Mouse (Mus musculus) embryonic stem cell, embryonic (primary cell): Measurements from ENCODE around the gene Lmod2.

Experiments
- CTCF ChIA-PET, 4 experiments: fragments of 300-600 bp in 2 of 4; fragments of 350-600 bp in 2 of 4; sonication (Branson Sonifier 250); formaldehyde crosslinking; loops; one replicate each; lab custom pipeline; 2022; ENCODE audit warnings: inconsistent platforms in 2 of 4; lab: Charles Lee
- POLR2A ChIA-PET, 4 experiments: fragments of 300-600 bp in 2 of 4; fragments of 350-600 bp in 2 of 4; sonication (Branson Sonifier 250); formaldehyde crosslinking; loops; one replicate each; lab custom pipeline; 2022; ENCODE audit warnings: antibody characterized with exemption in 4 of 4, inconsistent platforms in 1 of 4; lab: Charles Lee

The Lmod2 gene

GRCm38 (mm10) chr6:24599639-24600038 is 2.1 kb downstream of the Lmod2 start:
- CTCF ChIA-PET = no interaction called here
- POLR2A ChIA-PET = no interaction called here

GRCm38 (mm10) chr6:24600134-24600533 is 2.6 kb downstream of the Lmod2 start:
- ChIA-PET CTCF (no interaction called here), POLR2A (no interaction called here)

- POLR2A ChIA-PET = no interaction called here
These were observed 3.2 kb downstream of the Lmod2 start for GRCm38 (mm10) chr6:24600726-24601125.

GRCm38 (mm10) chr6:24601668-24602067 is 4.1 kb downstream of the Lmod2 start:
- ChIA-PET CTCF (interaction anchor here in 1 of 4 experiments (0.9 kb wide), 1 partner anchor 26 kb away, joined by 3 read pairs; no protein-coding TSS in a partner anchor), POLR2A (interaction anchor here in 1 of 4 experiments (0.6 to 1.5 kb wide), 3 partner anchors 10 to 56 kb away, joined by 3 to 5 read pairs (median 3); no protein-coding TSS in a partner anchor)

More at GRCm38 (mm10) chr6:24600726-24601125, 3.2 kb downstream of the Lmod2 start:
- CTCF ChIA-PET = no interaction called here

- CTCF ChIA-PET = interaction anchor here in 1 of 4 experiments (0.9 kb wide), 1 partner anchor 25 kb away, joined by 3 read pairs; no protein-coding TSS in a partner anchor
- POLR2A ChIA-PET = interaction anchor here in 1 of 4 experiments (0.6 to 1.5 kb wide), 3 partner anchors 11 to 57 kb away, joined by 3 to 5 read pairs (median 3); no protein-coding TSS in a partner anchor
These were observed 4.8 kb downstream of the Lmod2 start for GRCm38 (mm10) chr6:24602351-24602750.

- POLR2A ChIA-PET = interaction anchor here in 1 of 4 experiments (1.2 kb wide), 1 partner anchor 10 kb away, joined by 3 read pairs; no protein-coding TSS in a partner anchor
These were observed 5.4 kb downstream of the Lmod2 start for GRCm38 (mm10) chr6:24602993-24603392.

GRCm38 (mm10) chr6:24604289-24604688 is 6.7 kb downstream of the Lmod2 start:
- POLR2A ChIA-PET = interaction anchor here in 1 of 4 experiments (0.9 kb wide), 1 partner anchor 60 kb away, joined by 3 read pairs; no protein-coding TSS in a partner anchor
- CTCF ChIA-PET = interaction anchor here in 1 of 4 experiments (1.6 kb wide), 1 partner anchor 23 kb away, joined by 3 read pairs; no protein-coding TSS in a partner anchor

More at GRCm38 (mm10) chr6:24602993-24603392, 5.4 kb downstream of the Lmod2 start:
- CTCF ChIA-PET = interaction anchor here in 1 of 4 experiments (1.6 kb wide), 1 partner anchor 25 kb away, joined by 3 read pairs; no protein-coding TSS in a partner anchor

GRCm38 (mm10) chr6:24605631-24606030 is 8.1 kb downstream of the Lmod2 start:
- CTCF ChIA-PET = no interaction called here
- POLR2A ChIA-PET = no interaction called here

- POLR2A ChIA-PET = interaction anchor here in 2 of 4 experiments (1.0 kb wide), 2 partner anchors 22 to 55 kb away, joined by 3 read pairs; no protein-coding TSS in a partner anchor
- CTCF ChIA-PET = interaction anchor here in 1 of 4 experiments (1.3 kb wide), 1 partner anchor 14 kb away, joined by 3 read pairs; no protein-coding TSS in a partner anchor
These were observed 8.9 kb downstream of the Lmod2 start for GRCm38 (mm10) chr6:24606512-24606911.

GRCm38 (mm10) chr6:24607531-24607930 is 10.0 kb downstream of the Lmod2 start:
- CTCF ChIA-PET = interaction anchor here in 1 of 4 experiments (1.3 kb wide), 1 partner anchor 16 kb away, joined by 3 read pairs; no protein-coding TSS in a partner anchor
- POLR2A ChIA-PET = interaction anchor here in 2 of 4 experiments (1.0 to 1.7 kb wide), 4 partner anchors 14 to 56 kb away, joined by 3 to 4 read pairs (median 3); no protein-coding TSS in a partner anchor

GRCm38 (mm10) chr6:24608129-24608528 is 10.6 kb downstream of the Lmod2 start:
- CTCF ChIA-PET = interaction anchor here in 1 of 4 experiments (1.0 kb wide), 1 partner anchor 20 kb away, joined by 3 read pairs; no protein-coding TSS in a partner anchor

GRCm38 (mm10) chr6:24608682-24609081 is 11.1 kb downstream of the Lmod2 start:
- ChIA-PET POLR2A (interaction anchor here in 1 of 4 experiments (1.2 to 1.7 kb wide), 2 partner anchors 13 to 25 kb away, joined by 3 to 4 read pairs; no protein-coding TSS in a partner anchor), CTCF (interaction anchor here in 1 of 4 experiments (1.0 kb wide), 1 partner anchor 19 kb away, joined by 3 read pairs; no protein-coding TSS in a partner anchor)

More at GRCm38 (mm10) chr6:24608129-24608528, 10.6 kb downstream of the Lmod2 start:
- POLR2A ChIA-PET = interaction anchor here in 1 of 4 experiments (1.2 to 1.7 kb wide), 2 partner anchors 14 to 26 kb away, joined by 3 to 4 read pairs; no protein-coding TSS in a partner anchor

GRCm38 (mm10) chr6:24609531-24609930 is 12.0 kb downstream of the Lmod2 start:
- POLR2A ChIA-PET = no interaction called here
- CTCF ChIA-PET = no interaction called here

GRCm38 (mm10) chr6:24610358-24610757 is 12.8 kb downstream of the Lmod2 start:
- POLR2A ChIA-PET = no interaction called here
- CTCF ChIA-PET = no interaction called here

- ChIA-PET POLR2A (interaction anchor here in 1 of 4 experiments (0.7 to 1.6 kb wide), 3 partner anchors 10 to 39 kb away, joined by 3 to 4 read pairs (median 3); no protein-coding TSS in a partner anchor), CTCF (no interaction called here)
These were observed 14.7 kb downstream of the Lmod2 start for GRCm38 (mm10) chr6:24612074-24612755.

GRCm38 (mm10) chr6:24613346-24613745 is 15.8 kb downstream of the Lmod2 start:
- ChIA-PET POLR2A (interaction anchor here in 1 of 4 experiments (1.1 to 1.6 kb wide), 2 partner anchors 10 to 11 kb away, joined by 3 to 4 read pairs; no protein-coding TSS in a partner anchor), CTCF (no interaction called here)

GRCm38 (mm10) chr6:24613918-24614317 is 16.4 kb downstream of the Lmod2 start:
- POLR2A ChIA-PET = no interaction called here
- CTCF ChIA-PET = no interaction called here

GRCm38 (mm10) chr6:24616746-24617145 is 19.2 kb downstream of the Lmod2 start:
- ChIA-PET CTCF (no interaction called here), POLR2A (interaction anchor here in 1 of 4 experiments (0.7 kb wide), 1 partner anchor 74 kb away, joined by 3 read pairs; no protein-coding TSS in a partner anchor)
